Mouse (Mus musculus) megakaryocyte, embryonic 14.5 days (primary cell): ENCODE measurements around the gene Ptar1. TPM values are rescaled to one million over a fixed set of nuclear protein-coding genes. Genes with fewer than 3 reads are reported as not detected.

Source experiments
- H3K27me3 ChIP-seq: replicated peaks from 2 replicates; pipeline ENCODE3; 2012; ENCODE audit warnings: inconsistent platforms
- H3K36me3 ChIP-seq: replicated peaks from 2 replicates; pipeline ENCODE3; 2012; ENCODE audit warnings: low read length, inconsistent platforms, mixed read lengths
- H3K4me1 ChIP-seq: 2 replicates; pipeline ENCODE4 v1.6.1; 2012; ENCODE audit warnings: inconsistent platforms
- H3K4me3 ChIP-seq: replicated peaks from 2 replicates; pipeline ENCODE3; 2012; ENCODE audit warnings: moderate library complexity, mild to moderate bottlenecking, inconsistent platforms
- H3K9me3 ChIP-seq: 2 replicates; pipeline ENCODE4 v1.6.1; 2012; ENCODE audit warnings: inconsistent platforms
- FLI1 ChIP-seq: IDR thresholded peaks from 2 replicates; pipeline ENCODE4 v1.6.1; 2012; ENCODE audit warnings: low read length, inconsistent platforms, mixed read lengths
- GATA1 ChIP-seq: IDR thresholded peaks from 3 replicates; pipeline ENCODE4 v1.6.1; 2012; ENCODE audit warnings: mixed read lengths, low read length, inconsistent platforms, borderline replicate concordance
- polyA plus RNA-seq: library from polyadenylated mRNA; stranded (reverse); fragments of >175 nt; gene quantifications from 2 replicates; pipeline ENCODE4 v1.2.3, GENCODE M21; 2012; ENCODE audit warnings: low replicate concordance; ENCODE audit not compliant: insufficient read depth

Ptar1 gene
- polyA plus RNA-seq: 0.17 and 0.22 TPM in 2 replicates

GRCm38 (mm10) chr19:23687296-23688021 lies at the start of gene Ptar1:
Gene Ptar1, plus strand, starts transcription at chr19:23687429.
- no peaks in the 10 kb centered on the region for H3K27me3 ChIP-seq
- peaks cover 30% of the 10 kb centered on the region; the same call in 1 of the 2 replicates for H3K4me1 ChIP-seq
- no peak for TF ChIP-seq GATA1
- no peak for TF ChIP-seq FLI1
- peak within 1 kb of the TSS; percentile 98 for H3K4me3 ChIP-seq
- H3K9me3 ChIP-seq: no peaks in the 10 kb centered on the region
- H3K36me3 ChIP-seq: no peaks in the 10 kb centered on the region

GRCm38 (mm10) chr19:23643819-23644218 lies 43.4 kb upstream of the Ptar1 start:
- H3K36me3 ChIP-seq: no peaks in the 10 kb centered on the region
- H3K4me3 ChIP-seq: no peak overlapping the region
- H3K9me3 ChIP-seq: 0 out of 2 replicates have a peak, but pooled peaks cover 2% of the 10 kb centered on the region
- H3K4me1 ChIP-seq: no peaks in the 10 kb centered on the region
- peaks cover 5% of the 10 kb centered on the region for H3K27me3 ChIP-seq
- no peak for TF ChIP-seq FLI1
- TF ChIP-seq GATA1: no peak

- Histone ChIP-seq H3K4me3 (no peak overlapping the region), H3K4me1 (no peaks in the 10 kb centered on the region), H3K27me3 (peaks cover 5% of the 10 kb centered on the region), H3K36me3 (no peaks in the 10 kb centered on the region), H3K9me3 (no peaks in the 10 kb centered on the region)
- TF ChIP-seq FLI1 (no peak), GATA1 (no peak)
Observed at GRCm38 (mm10) chr19:23645347-23645746, 41.9 kb upstream of the Ptar1 start.

- no peak for TF ChIP-seq FLI1
- TF ChIP-seq GATA1: no peak
- Histone ChIP-seq H3K27me3 (peaks cover 5% of the 10 kb centered on the region), H3K9me3 (no peaks in the 10 kb centered on the region), H3K4me3 (no peak overlapping the region), H3K36me3 (no peaks in the 10 kb centered on the region), H3K4me1 (no peaks in the 10 kb centered on the region)
Observed at GRCm38 (mm10) chr19:23647308-23647707, 39.9 kb upstream of the Ptar1 start.

GRCm38 (mm10) chr19:23652644-23653043 lies 34.6 kb upstream of the Ptar1 start, which contains the start of gene 1700028P14Rik:
Gene 1700028P14Rik, minus strand, starts transcription at chr19:23652812.
- Histone ChIP-seq H3K36me3 (no peaks in the 10 kb centered on the region), H3K9me3 (no peaks in the 10 kb centered on the region), H3K4me3 (no peak within 1 kb of the TSS), H3K27me3 (peaks cover 9% of the 10 kb centered on the region), H3K4me1 (no peaks in the 10 kb centered on the region)
- no peak for TF ChIP-seq GATA1
- TF ChIP-seq FLI1: no peak

- no peaks in the 10 kb centered on the region for H3K4me1 ChIP-seq
- no peaks in the 10 kb centered on the region for H3K9me3 ChIP-seq
- H3K4me3 ChIP-seq: no peak overlapping the region
- no peak for TF ChIP-seq GATA1
- TF ChIP-seq FLI1: no peak
- no peaks in the 10 kb centered on the region for H3K36me3 ChIP-seq
- H3K27me3 ChIP-seq: peaks cover 8% of the 10 kb centered on the region
Observed at GRCm38 (mm10) chr19:23653154-23653553, 34.1 kb upstream of the Ptar1 start.

- H3K4me3 ChIP-seq: no peak overlapping the region
- TF ChIP-seq FLI1 (no peak), GATA1 (no peak)
- peaks cover 2% of the 10 kb centered on the region; the same call in 1 of the 2 replicates for H3K9me3 ChIP-seq
- peaks cover 7% of the 10 kb centered on the region for H3K27me3 ChIP-seq
- H3K4me1 ChIP-seq: no peaks in the 10 kb centered on the region
- no peaks in the 10 kb centered on the region for H3K36me3 ChIP-seq
Observed at GRCm38 (mm10) chr19:23657261-23657932, 29.8 kb upstream of the Ptar1 start.

- Histone ChIP-seq H3K4me3 (no peak overlapping the region), H3K4me1 (no peaks in the 10 kb centered on the region), H3K36me3 (no peaks in the 10 kb centered on the region), H3K27me3 (no peaks in the 10 kb centered on the region), H3K9me3 (peaks cover 6% of the 10 kb centered on the region; the same call in 1 of the 2 replicates)
- TF ChIP-seq GATA1: no peak
- TF ChIP-seq FLI1: no peak
Observed at GRCm38 (mm10) chr19:23658350-23658749, 28.9 kb upstream of the Ptar1 start.

GRCm38 (mm10) chr19:23664083-23664482 lies 23.1 kb upstream of the Ptar1 start:
- H3K36me3 ChIP-seq: no peaks in the 10 kb centered on the region
- TF ChIP-seq FLI1 (no peak), GATA1 (no peak)
- H3K4me3 ChIP-seq: no peak overlapping the region
- H3K9me3 ChIP-seq: peaks cover 6% of the 10 kb centered on the region; the same call in 1 of the 2 replicates
- H3K27me3 ChIP-seq: no peaks in the 10 kb centered on the region
- peaks cover 3% of the 10 kb centered on the region; the same call in 1 of the 2 replicates for H3K4me1 ChIP-seq

GRCm38 (mm10) chr19:23668142-23668655 lies 19.0 kb upstream of the Ptar1 start:
- Histone ChIP-seq H3K4me3 (no peak overlapping the region), H3K9me3 (peaks cover 1% of the 10 kb centered on the region; the same call in 1 of the 2 replicates), H3K27me3 (no peaks in the 10 kb centered on the region), H3K4me1 (peaks cover 3% of the 10 kb centered on the region; the same call in 1 of the 2 replicates), H3K36me3 (no peaks in the 10 kb centered on the region)
- TF ChIP-seq GATA1 (no peak), FLI1 (no peak)
